Mouse (Mus musculus): ENCODE results near the gene Cysrt1. TPM values are rescaled to one million over a fixed set of nuclear protein-coding genes. Genes with fewer than 3 reads are reported as not detected.

The Cysrt1 gene
- polyA plus RNA-seq, 1 experiment from 2014 or later: not detected

DNA sequence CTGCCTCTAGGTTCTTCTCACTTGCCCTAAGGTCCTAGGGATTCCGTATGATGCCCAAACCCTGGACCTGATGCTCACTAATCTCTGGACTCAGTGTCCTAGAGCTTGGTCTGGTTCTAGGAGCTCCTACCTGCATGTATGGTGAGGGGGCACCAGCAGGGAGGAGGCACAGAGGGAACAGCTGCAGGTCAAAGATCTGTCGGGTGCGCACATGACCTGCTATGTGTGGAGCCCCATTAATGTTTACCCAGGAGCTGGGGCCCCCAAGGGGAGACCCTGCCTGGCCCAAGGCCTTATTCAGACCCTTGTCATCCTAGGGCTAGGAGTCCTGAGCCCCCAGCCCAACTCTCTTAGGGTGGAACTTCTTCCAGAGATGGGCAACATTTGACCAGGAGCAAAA lies 8.2 kb downstream of the Cysrt1 start, which contains the start of gene Slc34a3:
Gene Slc34a3 (minus strand): TSS at position 315 of the 400 bp plus-strand sequence.
- no peaks in the 10 kb centered on the region for H3K9me3 ChIP-seq (ENCODE audit: control insufficient read depth, low read length)
- 82% methylated on average over 3 of the region's 3 CpGs for WGBS
- H3K4me1 ChIP-seq (ENCODE audit: control insufficient read depth, insufficient read depth, low read length): no peaks in the 10 kb centered on the region
- H3K4me3 ChIP-seq (ENCODE audit: low read depth, low read length): no peak within 1 kb of the TSS
- DNase-seq (ENCODE audit: low spot score) (no peak), ATAC-seq (ENCODE audit: insufficient read depth, low FRiP score, low TSS enrichment) (no peak)
- no peak within 1 kb of the TSS for H3K9ac ChIP-seq (ENCODE audit: low read length)
- no peak within 1 kb of the TSS for H3K27ac ChIP-seq (ENCODE audit: low read depth, low read length)
- no peaks in the 10 kb centered on the region for H3K27me3 ChIP-seq (ENCODE audit: control insufficient read depth, insufficient read depth, low read length)
- no peaks in the 10 kb centered on the region for H3K36me3 ChIP-seq (ENCODE audit: control insufficient read depth, insufficient read depth, low read length)
- no peak within 1 kb of the TSS for H3K4me2 ChIP-seq (ENCODE audit: low read depth)

DNA sequence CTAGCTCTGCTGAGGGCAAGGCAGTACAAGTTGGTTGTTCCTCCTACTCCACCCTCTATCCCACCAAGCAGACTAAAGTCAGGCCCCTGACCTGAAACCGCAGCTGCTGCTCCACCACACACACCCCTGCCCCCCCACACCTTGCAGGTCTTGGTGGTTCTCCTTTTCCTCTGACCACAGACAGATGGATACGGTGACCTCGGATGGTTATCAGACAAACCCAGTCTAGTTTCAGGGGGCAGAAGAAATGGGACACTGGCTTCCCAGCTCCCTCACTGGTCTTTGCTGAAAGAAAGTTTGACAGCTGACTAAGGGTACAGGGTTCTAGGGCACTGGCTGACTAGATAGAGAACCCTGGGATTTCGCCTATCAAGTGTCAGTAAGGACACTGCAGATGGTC lies 8.8 kb downstream of the Cysrt1 start:
- H3K9ac ChIP-seq (ENCODE audit: low read length): no peak overlapping the region
- no peaks in the 10 kb centered on the region for H3K9me3 ChIP-seq (ENCODE audit: control insufficient read depth, low read length)
- 78% methylated on average over 4 of the region's 4 CpGs for WGBS
- no peak overlapping the region for H3K4me3 ChIP-seq (ENCODE audit: low read depth, low read length)
- H3K36me3 ChIP-seq (ENCODE audit: control insufficient read depth, insufficient read depth, low read length): no peaks in the 10 kb centered on the region
- no peak overlapping the region for H3K4me2 ChIP-seq (ENCODE audit: low read depth)
- no peak for ATAC-seq (ENCODE audit: insufficient read depth, low FRiP score, low TSS enrichment)
- H3K4me1 ChIP-seq (ENCODE audit: control insufficient read depth, insufficient read depth, low read length): no peaks in the 10 kb centered on the region
- no peak for DNase-seq (ENCODE audit: low spot score)
- no peaks in the 10 kb centered on the region for H3K27me3 ChIP-seq (ENCODE audit: control insufficient read depth, insufficient read depth, low read length)
- no peak overlapping the region for H3K27ac ChIP-seq (ENCODE audit: low read depth, low read length)

DNA sequence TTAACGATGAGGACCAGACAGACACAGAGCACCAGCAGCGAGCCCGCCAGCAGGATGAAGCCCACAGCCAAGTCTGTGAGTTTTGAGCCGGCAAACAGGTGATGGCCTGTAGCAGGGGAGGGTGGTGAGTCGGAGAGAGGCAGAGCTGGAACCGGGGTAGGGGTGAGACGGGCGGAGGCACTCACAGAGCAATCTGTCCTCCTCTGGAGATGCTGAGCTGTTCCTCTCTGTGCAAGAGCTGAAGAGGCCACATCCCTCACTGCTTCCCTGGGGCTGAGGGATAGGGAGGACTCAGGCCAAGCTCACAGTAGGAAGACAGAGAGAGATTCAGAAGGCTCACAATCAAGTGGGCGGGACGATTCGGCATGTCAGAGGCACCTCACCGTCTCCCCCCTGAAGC lies 11.2 kb downstream of the Cysrt1 start:
- DNase-seq (ENCODE audit: low spot score): no peak

DNA sequence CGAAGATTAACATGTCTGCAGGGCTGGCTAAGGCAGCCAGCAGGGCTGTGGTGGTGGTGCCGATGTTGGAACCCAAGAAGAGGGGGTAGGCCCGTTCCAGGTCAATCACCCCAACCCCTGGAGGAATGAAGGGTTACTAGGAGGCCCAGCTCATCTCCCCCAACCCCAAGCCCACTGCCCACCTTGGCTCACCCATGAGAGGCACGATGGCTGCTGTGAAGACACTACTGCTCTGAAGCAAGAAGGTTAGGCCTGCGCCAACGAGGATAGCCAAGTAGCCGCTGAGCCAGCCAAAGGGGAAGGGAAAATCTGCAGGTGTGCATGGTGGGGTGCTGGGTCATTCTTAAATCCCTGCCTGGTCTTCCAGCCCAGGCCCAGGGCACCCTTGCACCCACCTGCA lies 11.7 kb downstream of the Cysrt1 start:
- Histone ChIP-seq H3K36me3 (ENCODE audit: control insufficient read depth, insufficient read depth, low read length) (no peaks in the 10 kb centered on the region), H3K4me3 (ENCODE audit: low read depth, low read length) (no peak overlapping the region), H3K9ac (ENCODE audit: low read length) (no peak overlapping the region), H3K9me3 (ENCODE audit: control insufficient read depth, low read length) (no peaks in the 10 kb centered on the region), H3K4me1 (ENCODE audit: control insufficient read depth, insufficient read depth, low read length) (peaks cover under 1% of the 10 kb centered on the region; the same call in 1 of the 2 replicates), H3K4me2 (ENCODE audit: low read depth) (no peak overlapping the region), H3K27ac (ENCODE audit: low read depth, low read length) (no peak overlapping the region), H3K27me3 (ENCODE audit: control insufficient read depth, insufficient read depth, low read length) (no peaks in the 10 kb centered on the region)
- DNase-seq (ENCODE audit: low spot score) (no peak), ATAC-seq (ENCODE audit: insufficient read depth, low FRiP score, low TSS enrichment) (no peak)
- WGBS: 91% methylated on average over 7 of the region's 7 CpGs

More for the DNA sequence above, 11.2 kb downstream of the Cysrt1 start:
- Histone ChIP-seq H3K9ac (ENCODE audit: low read length) (no peak overlapping the region), H3K36me3 (ENCODE audit: control insufficient read depth, insufficient read depth, low read length) (no peaks in the 10 kb centered on the region), H3K4me1 (ENCODE audit: control insufficient read depth, insufficient read depth, low read length) (no peaks in the 10 kb centered on the region), H3K4me2 (ENCODE audit: low read depth) (no peak overlapping the region), H3K4me3 (ENCODE audit: low read depth, low read length) (no peak overlapping the region), H3K27me3 (ENCODE audit: control insufficient read depth, insufficient read depth, low read length) (no peaks in the 10 kb centered on the region), H3K27ac (ENCODE audit: low read depth, low read length) (no peak overlapping the region), H3K9me3 (ENCODE audit: control insufficient read depth, low read length) (no peaks in the 10 kb centered on the region)
- WGBS: 54% methylated on average over 12 of the region's 12 CpGs
- ATAC-seq (ENCODE audit: insufficient read depth, low FRiP score, low TSS enrichment): no peak

DNA sequence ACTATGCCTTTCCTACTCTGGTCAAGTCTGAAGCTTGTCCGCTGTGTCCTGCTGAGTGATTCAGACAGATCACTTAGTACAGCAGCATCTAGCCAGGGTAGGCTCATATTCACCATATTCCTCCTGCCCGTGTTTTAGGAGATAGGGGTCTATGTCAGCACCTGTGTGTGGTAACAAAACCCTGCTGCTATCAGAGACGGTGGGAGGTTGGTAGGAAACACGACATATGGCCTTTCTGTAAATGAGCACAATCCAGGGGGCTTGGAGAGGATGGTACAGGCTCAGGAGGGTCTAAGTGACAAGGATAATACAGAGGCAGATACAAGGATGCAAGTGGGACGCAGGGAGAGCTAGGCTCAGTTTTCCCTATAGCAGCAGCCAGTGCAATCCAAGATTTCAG lies 12.7 kb downstream of the Cysrt1 start:
- H3K36me3 ChIP-seq (ENCODE audit: control insufficient read depth, insufficient read depth, low read length): no peaks in the 10 kb centered on the region
- H3K9me3 ChIP-seq (ENCODE audit: control insufficient read depth, low read length): no peaks in the 10 kb centered on the region
- WGBS: 83% methylated on average over 5 of the region's 5 CpGs
- peaks cover 5% of the 10 kb centered on the region; the same call in 1 of the 2 replicates for H3K4me1 ChIP-seq (ENCODE audit: control insufficient read depth, insufficient read depth, low read length)
- no peaks in the 10 kb centered on the region for H3K27me3 ChIP-seq (ENCODE audit: control insufficient read depth, insufficient read depth, low read length)
- ATAC-seq (ENCODE audit: insufficient read depth, low FRiP score, low TSS enrichment): no peak
- H3K9ac ChIP-seq (ENCODE audit: low read length): no peak overlapping the region
- no peak overlapping the region for H3K4me2 ChIP-seq (ENCODE audit: low read depth)
- DNase-seq (ENCODE audit: low spot score): no peak
- no peak overlapping the region for H3K27ac ChIP-seq (ENCODE audit: low read depth, low read length)
- H3K4me3 ChIP-seq (ENCODE audit: low read depth, low read length): no peak overlapping the region

GRCm38 (mm10) chr2:25228995-25229530 lies 13.2 kb downstream of the Cysrt1 start:
- Histone ChIP-seq H3K36me3 (ENCODE audit: control insufficient read depth, insufficient read depth, low read length) (no peaks in the 10 kb centered on the region), H3K9me3 (ENCODE audit: control insufficient read depth, low read length) (no peaks in the 10 kb centered on the region), H3K4me3 (ENCODE audit: low read depth, low read length) (0 out of 2 replicates have a peak overlapping the region, but pooled peaks have one; percentile 4), H3K9ac (ENCODE audit: low read length) (no peak overlapping the region), H3K4me2 (ENCODE audit: low read depth) (no peak overlapping the region), H3K4me1 (ENCODE audit: control insufficient read depth, insufficient read depth, low read length) (peaks cover 5% of the 10 kb centered on the region; the same call in 1 of the 2 replicates), H3K27ac (ENCODE audit: low read depth, low read length) (no peak overlapping the region), H3K27me3 (ENCODE audit: control insufficient read depth, insufficient read depth, low read length) (no peaks in the 10 kb centered on the region)
- ATAC-seq (ENCODE audit: insufficient read depth, low FRiP score, low TSS enrichment): no peak
- DNase-seq (ENCODE audit: low spot score): no peak
- 70% methylated on average over 6 of the region's 6 CpGs for WGBS

- no peaks in the 10 kb centered on the region for H3K27me3 ChIP-seq (ENCODE audit: control insufficient read depth, insufficient read depth, low read length)
- ATAC-seq (ENCODE audit: insufficient read depth, low FRiP score, low TSS enrichment) (no peak), DNase-seq (ENCODE audit: low spot score) (peak; percentile 83)
- no peaks in the 10 kb centered on the region for H3K9me3 ChIP-seq (ENCODE audit: control insufficient read depth, low read length)
- H3K4me1 ChIP-seq (ENCODE audit: control insufficient read depth, insufficient read depth, low read length): peaks cover 7% of the 10 kb centered on the region
- H3K4me3 ChIP-seq (ENCODE audit: low read depth, low read length): 0 out of 2 replicates have a peak overlapping the region, but pooled peaks have one; percentile 4
- 0 out of 2 replicates have a peak overlapping the region, but pooled peaks have one; percentile 27 for H3K4me2 ChIP-seq (ENCODE audit: low read depth)
- H3K9ac ChIP-seq (ENCODE audit: low read length): no peak overlapping the region
- WGBS: under 1% methylated on average over 7 of the region's 7 CpGs
- H3K36me3 ChIP-seq (ENCODE audit: control insufficient read depth, insufficient read depth, low read length): no peaks in the 10 kb centered on the region
- H3K27ac ChIP-seq (ENCODE audit: low read depth, low read length): no peak overlapping the region
These were observed 13.8 kb downstream of the Cysrt1 start for GRCm38 (mm10) chr2:25228431-25228889.

DNA sequence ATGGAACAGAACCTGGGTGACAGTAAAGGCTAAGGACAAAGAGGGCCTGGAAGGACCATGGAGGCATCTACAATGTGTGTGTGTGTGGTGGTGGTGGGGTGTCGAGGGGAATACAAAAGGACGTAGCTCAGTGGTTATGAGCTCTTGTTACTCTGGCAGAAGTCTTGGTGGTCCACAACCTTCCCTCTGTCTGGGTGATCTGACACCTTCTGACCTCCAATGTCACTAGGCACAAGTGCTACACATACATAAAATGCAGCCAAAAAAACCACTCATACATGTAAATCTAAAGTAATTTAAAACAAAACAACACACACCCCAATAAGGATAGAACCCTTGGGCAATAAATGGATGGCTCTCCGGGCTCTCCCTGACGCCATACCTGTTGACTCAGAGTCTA lies 14.8 kb downstream of the Cysrt1 start:
- H3K4me2 ChIP-seq (ENCODE audit: low read depth): no peak overlapping the region
- H3K27me3 ChIP-seq (ENCODE audit: control insufficient read depth, insufficient read depth, low read length): no peaks in the 10 kb centered on the region
- H3K27ac ChIP-seq (ENCODE audit: low read depth, low read length): no peak overlapping the region
- H3K4me3 ChIP-seq (ENCODE audit: low read depth, low read length): no peak overlapping the region
- H3K9ac ChIP-seq (ENCODE audit: low read length): no peak overlapping the region
- WGBS: 87% methylated on average over 4 of the region's 4 CpGs
- H3K9me3 ChIP-seq (ENCODE audit: control insufficient read depth, low read length): no peaks in the 10 kb centered on the region
- H3K4me1 ChIP-seq (ENCODE audit: control insufficient read depth, insufficient read depth, low read length): peaks cover 11% of the 10 kb centered on the region
- no peak for ATAC-seq (ENCODE audit: insufficient read depth, low FRiP score, low TSS enrichment)
- no peak for DNase-seq (ENCODE audit: low spot score)
- no peaks in the 10 kb centered on the region for H3K36me3 ChIP-seq (ENCODE audit: control insufficient read depth, insufficient read depth, low read length)

DNA sequence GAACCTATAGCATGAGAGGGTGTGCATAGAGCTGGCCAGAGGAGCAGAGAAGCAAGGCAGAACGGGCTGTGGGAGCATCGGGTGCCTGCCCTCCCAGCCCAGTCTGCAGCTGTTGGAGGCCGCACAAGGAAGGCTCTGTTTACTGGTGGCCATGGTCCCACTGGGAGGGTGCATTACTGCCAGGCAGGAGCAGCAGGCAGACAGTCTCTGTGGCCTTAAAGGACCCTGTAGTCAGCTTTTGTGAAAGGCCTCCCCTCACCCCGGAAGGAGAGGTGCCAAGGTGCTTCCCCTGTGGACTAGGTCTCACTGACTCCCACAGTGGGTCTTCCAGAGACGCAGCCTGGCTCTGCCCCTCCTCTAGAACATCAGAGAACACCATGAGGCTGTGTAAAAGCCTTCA lies 15.4 kb downstream of the Cysrt1 start:
- Histone ChIP-seq H3K9me3 (ENCODE audit: control insufficient read depth, low read length) (no peaks in the 10 kb centered on the region), H3K27me3 (ENCODE audit: control insufficient read depth, insufficient read depth, low read length) (no peaks in the 10 kb centered on the region), H3K4me3 (ENCODE audit: low read depth, low read length) (no peak overlapping the region), H3K27ac (ENCODE audit: low read depth, low read length) (no peak overlapping the region), H3K36me3 (ENCODE audit: control insufficient read depth, insufficient read depth, low read length) (no peaks in the 10 kb centered on the region), H3K9ac (ENCODE audit: low read length) (no peak overlapping the region), H3K4me1 (ENCODE audit: control insufficient read depth, insufficient read depth, low read length) (peaks cover 11% of the 10 kb centered on the region), H3K4me2 (ENCODE audit: low read depth) (no peak overlapping the region)
- no peak for DNase-seq (ENCODE audit: low spot score)
- ATAC-seq (ENCODE audit: insufficient read depth, low FRiP score, low TSS enrichment): no peak
- 79% methylated on average over 5 of the region's 5 CpGs for WGBS

Measured in neural tube, embryonic 11.5 days (tissue).